Mouse (Mus musculus): ENCODE measurements at regions not wholly inside any gene's neighbourhood (a gene's known extent, or its start where the extent isn't known, plus 50 kb on each side); places are given as distances from the start of the nearest gene placed in this dataset.

DNA sequence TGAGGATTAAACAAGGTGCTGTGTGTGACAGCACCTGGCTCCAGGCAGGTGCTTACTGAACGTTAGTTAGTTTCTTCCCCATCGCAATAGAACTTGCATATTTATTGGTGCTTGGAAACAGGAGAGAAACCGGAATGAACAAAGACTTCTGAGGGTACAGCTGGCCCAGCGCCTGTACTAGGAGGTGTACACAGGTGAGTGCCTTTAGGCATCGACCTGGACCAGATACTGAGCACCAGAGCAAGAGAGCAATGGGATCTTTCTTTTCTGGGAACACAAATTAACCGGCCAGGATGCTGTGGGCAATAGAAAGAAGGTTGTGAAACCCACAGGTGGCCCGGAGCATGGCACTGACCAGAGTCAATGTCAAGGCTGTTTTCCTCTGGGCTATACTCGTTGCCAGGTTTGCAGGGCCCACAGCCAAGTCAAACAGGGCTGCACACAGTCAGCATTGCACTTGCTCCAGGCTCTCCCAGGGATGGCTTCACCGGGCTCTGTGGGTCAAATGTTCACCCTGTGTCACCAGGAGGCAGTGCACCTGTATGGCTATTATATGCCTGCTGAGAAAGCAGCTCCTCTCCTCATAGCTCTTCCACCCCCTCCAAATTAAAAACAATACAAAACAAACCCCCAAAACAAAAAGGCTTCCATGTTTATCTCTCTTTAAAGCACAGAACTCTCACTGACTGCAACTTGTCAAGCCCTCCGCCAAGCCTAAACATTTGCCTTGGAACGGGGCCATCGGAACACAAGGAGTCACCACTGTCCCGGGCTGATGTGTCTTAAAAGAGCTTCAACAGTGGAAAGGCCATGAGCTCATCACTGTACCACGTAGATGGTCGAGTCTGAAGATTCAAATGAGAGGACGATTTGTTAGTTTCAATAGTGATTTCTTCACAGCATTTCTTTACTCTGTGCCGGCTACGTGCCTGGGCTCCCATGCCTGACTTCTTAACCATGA is 629.1 kb downstream of the Rnf144a start:
- 66% methylated on average over 18 of the region's 18 CpGs for WGBS
- Histone ChIP-seq H3K4me3 (ENCODE audit: low read depth, low read length) (no peak overlapping the region), H3K9me3 (ENCODE audit: control insufficient read depth, low read length) (no peaks in the 10 kb centered on the region), H3K27ac (ENCODE audit: low read depth) (no peak overlapping the region), H3K4me2 (ENCODE audit: low read length) (no peak overlapping the region), H3K27me3 (replicated peaks; ENCODE audit: control insufficient read depth, insufficient read depth, low read length) (no peaks in the 10 kb centered on the region), H3K36me3 (ENCODE audit: control insufficient read depth, insufficient read depth, low read length) (no peaks in the 10 kb centered on the region), H3K4me1 (replicated peaks; ENCODE audit: control insufficient read depth, insufficient read depth, low read length) (0 out of 2 replicates have a peak, but pooled peaks cover 10% of the 10 kb centered on the region), H3K9ac (ENCODE audit: low read length) (no peak overlapping the region)
- no peak for ATAC-seq (replicated peaks; ENCODE audit: low FRiP score, low TSS enrichment, low read depth)
- no peak for DNase-seq (ENCODE audit: low spot score)

DNA sequence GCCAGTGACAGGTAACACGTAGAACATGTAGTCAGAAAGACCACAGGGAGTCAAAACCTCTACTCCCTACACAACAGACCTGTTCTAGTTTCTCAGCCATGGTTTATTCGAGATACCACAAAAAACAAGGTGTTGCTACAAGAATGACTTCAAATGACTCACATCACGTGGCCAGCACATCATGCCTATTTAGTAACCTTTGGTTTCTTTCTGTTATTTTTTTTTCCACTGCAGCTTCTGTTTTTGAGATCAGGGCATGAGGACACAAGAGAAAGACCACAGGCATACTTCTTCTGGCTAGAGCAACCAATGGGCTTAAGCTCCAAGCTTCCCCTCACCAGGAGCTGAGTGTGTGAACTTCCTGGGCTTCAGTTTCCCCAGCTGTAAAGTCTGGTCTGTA is 630.7 kb downstream of the Rnf144a start:
- Histone ChIP-seq H3K27me3 (replicated peaks; ENCODE audit: control insufficient read depth, insufficient read depth, low read length) (no peaks in the 10 kb centered on the region), H3K4me2 (ENCODE audit: low read length) (no peak overlapping the region), H3K4me3 (ENCODE audit: low read depth, low read length) (no peak overlapping the region), H3K9ac (ENCODE audit: low read length) (no peak overlapping the region), H3K27ac (ENCODE audit: low read depth) (no peak overlapping the region), H3K9me3 (ENCODE audit: control insufficient read depth, low read length) (no peaks in the 10 kb centered on the region), H3K4me1 (replicated peaks; ENCODE audit: control insufficient read depth, insufficient read depth, low read length) (0 out of 2 replicates have a peak, but pooled peaks cover 10% of the 10 kb centered on the region), H3K36me3 (ENCODE audit: control insufficient read depth, insufficient read depth, low read length) (no peaks in the 10 kb centered on the region)
- WGBS: 82% methylated on average over 3 of the region's 3 CpGs
- ATAC-seq (replicated peaks; ENCODE audit: low FRiP score, low TSS enrichment, low read depth) (no peak), DNase-seq (ENCODE audit: low spot score) (no peak)

DNA sequence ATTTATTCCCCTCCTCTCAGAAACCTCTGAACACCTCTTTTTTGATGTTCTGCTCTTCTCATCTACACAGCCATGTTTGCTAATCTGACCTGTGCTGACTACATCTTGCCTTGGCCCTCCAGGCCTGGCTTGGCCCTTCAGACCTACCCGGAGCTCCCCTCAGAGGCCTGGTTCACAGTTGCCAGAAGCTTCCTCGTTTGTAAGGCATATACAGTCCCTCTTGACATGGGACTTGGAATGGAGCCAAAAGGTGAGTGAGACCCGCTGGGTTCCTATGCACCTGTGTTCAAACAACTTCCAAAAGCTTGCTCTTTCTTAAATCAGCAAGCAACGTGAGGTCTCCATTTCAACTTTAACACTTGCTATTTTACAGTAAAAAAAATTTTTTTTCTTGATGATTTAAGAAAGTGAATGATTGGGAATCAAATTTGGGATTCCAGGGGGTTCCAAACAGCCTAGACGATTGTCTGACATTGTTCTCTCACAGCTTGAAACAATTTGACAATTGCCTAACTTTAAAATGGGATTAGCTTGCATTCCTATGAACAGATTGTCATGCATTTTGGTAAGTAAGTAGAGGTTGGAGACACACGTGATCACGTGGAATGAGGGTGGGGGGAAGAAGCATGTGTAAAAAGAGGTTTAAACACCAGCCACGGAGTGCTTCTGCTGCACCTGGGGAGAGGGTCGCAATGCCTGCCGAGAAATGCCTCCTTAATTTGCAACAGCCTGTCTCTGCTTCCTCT is 631.9 kb downstream of the Rnf144a start:
- Histone ChIP-seq H3K27ac (ENCODE audit: low read depth) (no peak overlapping the region), H3K9ac (ENCODE audit: low read length) (no peak overlapping the region), H3K4me2 (ENCODE audit: low read length) (no peak overlapping the region), H3K4me3 (ENCODE audit: low read depth, low read length) (no peak overlapping the region), H3K9me3 (ENCODE audit: control insufficient read depth, low read length) (no peaks in the 10 kb centered on the region), H3K4me1 (replicated peaks; ENCODE audit: control insufficient read depth, insufficient read depth, low read length) (0 out of 2 replicates have a peak, but pooled peaks cover 10% of the 10 kb centered on the region), H3K36me3 (ENCODE audit: control insufficient read depth, insufficient read depth, low read length) (no peaks in the 10 kb centered on the region), H3K27me3 (replicated peaks; ENCODE audit: control insufficient read depth, insufficient read depth, low read length) (no peaks in the 10 kb centered on the region)
- WGBS: 54% methylated on average over 10 of the region's 10 CpGs
- ATAC-seq (replicated peaks; ENCODE audit: low FRiP score, low TSS enrichment, low read depth) (no peak), DNase-seq (ENCODE audit: low spot score) (no peak)

DNA sequence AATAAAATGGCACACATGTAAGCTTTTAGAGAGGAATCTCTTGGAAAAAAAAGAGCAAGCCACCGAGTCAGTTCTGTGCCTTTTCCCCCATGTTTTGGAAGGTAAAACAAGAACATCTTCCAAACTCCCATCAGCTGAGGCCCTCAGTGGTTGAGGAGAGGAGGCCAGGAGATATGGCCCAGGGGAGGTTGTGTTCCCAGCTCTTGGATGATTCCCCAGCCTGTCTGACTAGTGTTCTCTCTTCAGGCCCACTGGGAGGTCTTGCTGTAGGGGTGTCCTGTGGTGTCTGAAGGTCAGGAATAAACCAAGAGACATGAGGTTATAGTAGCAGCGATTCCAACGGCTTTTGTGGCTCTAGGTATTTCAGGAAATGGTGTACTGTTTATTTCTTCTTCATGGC is 643.2 kb downstream of the Rnf144a start:
- H3K27me3 ChIP-seq (replicated peaks; ENCODE audit: control insufficient read depth, insufficient read depth, low read length): no peaks in the 10 kb centered on the region
- no peak overlapping the region for H3K9ac ChIP-seq (ENCODE audit: low read length)
- ATAC-seq (replicated peaks; ENCODE audit: low FRiP score, low TSS enrichment, low read depth) (no peak), DNase-seq (ENCODE audit: low spot score) (no peak)
- 84% methylated on average over 3 of the region's 3 CpGs for WGBS
- H3K9me3 ChIP-seq (ENCODE audit: control insufficient read depth, low read length): no peaks in the 10 kb centered on the region
- H3K4me1 ChIP-seq (replicated peaks; ENCODE audit: control insufficient read depth, insufficient read depth, low read length): no peaks in the 10 kb centered on the region; the same call in 1 of the 2 replicates
- no peaks in the 10 kb centered on the region for H3K36me3 ChIP-seq (ENCODE audit: control insufficient read depth, insufficient read depth, low read length)
- no peak overlapping the region for H3K27ac ChIP-seq (ENCODE audit: low read depth)
- no peak overlapping the region for H3K4me3 ChIP-seq (ENCODE audit: low read depth, low read length)
- H3K4me2 ChIP-seq (ENCODE audit: low read length): no peak overlapping the region

DNA sequence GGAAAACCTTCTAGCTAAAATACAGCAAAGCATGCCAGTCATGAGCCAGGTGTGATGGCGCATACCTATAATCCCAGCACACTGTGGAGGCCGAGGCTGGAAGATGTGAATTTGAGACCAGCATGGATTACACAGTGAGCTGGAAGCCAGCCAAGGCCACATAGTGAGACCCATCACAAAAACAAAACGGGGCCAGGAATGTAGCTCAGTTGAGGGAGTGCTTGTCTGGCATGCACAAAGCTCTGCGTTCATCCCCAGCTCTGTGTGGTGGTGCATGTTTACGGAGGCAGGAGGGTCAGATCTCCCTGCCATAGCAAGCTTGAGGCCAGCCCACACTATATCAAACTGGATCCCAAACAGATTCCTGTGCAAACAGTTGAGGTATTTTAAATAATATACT is 646.4 kb downstream of the Rnf144a start:
- H3K9me3 ChIP-seq (ENCODE audit: control insufficient read depth, low read length): no peaks in the 10 kb centered on the region
- no peaks in the 10 kb centered on the region for H3K27me3 ChIP-seq (replicated peaks; ENCODE audit: control insufficient read depth, insufficient read depth, low read length)
- no peak overlapping the region for H3K4me3 ChIP-seq (ENCODE audit: low read depth, low read length)
- DNase-seq (ENCODE audit: low spot score) (no peak), ATAC-seq (replicated peaks; ENCODE audit: low FRiP score, low TSS enrichment, low read depth) (no peak)
- H3K4me2 ChIP-seq (ENCODE audit: low read length): no peak overlapping the region
- no peaks in the 10 kb centered on the region for H3K36me3 ChIP-seq (ENCODE audit: control insufficient read depth, insufficient read depth, low read length)
- 33% methylated on average over 5 of the region's 5 CpGs for WGBS
- H3K27ac ChIP-seq (ENCODE audit: low read depth): no peak overlapping the region
- H3K4me1 ChIP-seq (replicated peaks; ENCODE audit: control insufficient read depth, insufficient read depth, low read length): no peaks in the 10 kb centered on the region; the same call in 1 of the 2 replicates
- H3K9ac ChIP-seq (ENCODE audit: low read length): no peak overlapping the region

DNA sequence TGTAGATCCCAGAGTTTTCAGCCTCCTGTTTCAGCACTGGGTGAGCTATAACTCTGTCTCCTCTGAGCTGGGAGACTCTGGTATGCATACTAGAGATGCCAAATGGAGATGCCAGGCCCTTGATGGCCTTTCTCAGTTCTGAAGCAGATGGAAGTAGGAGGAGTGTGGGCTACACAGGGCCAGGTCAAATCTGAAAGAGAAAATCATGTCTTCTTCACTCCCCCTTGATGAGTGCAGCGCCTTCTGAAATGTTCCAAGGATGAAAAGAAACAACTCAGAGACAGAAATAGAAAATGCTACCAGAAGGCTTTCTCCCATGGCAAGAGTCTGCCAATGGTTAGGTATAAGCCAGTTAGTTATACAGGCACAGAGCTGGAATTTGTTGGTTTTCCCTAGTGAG is 652.0 kb downstream of the Rnf144a start:
- no peaks in the 10 kb centered on the region for H3K27me3 ChIP-seq (replicated peaks; ENCODE audit: control insufficient read depth, insufficient read depth, low read length)
- WGBS: 89% methylated on average over 1 of the region's 1 CpGs
- H3K4me3 ChIP-seq (ENCODE audit: low read depth, low read length): no peak overlapping the region
- ATAC-seq (replicated peaks; ENCODE audit: low FRiP score, low TSS enrichment, low read depth) (no peak), DNase-seq (ENCODE audit: low spot score) (no peak)
- H3K27ac ChIP-seq (ENCODE audit: low read depth): no peak overlapping the region
- no peaks in the 10 kb centered on the region for H3K36me3 ChIP-seq (ENCODE audit: control insufficient read depth, insufficient read depth, low read length)
- H3K9me3 ChIP-seq (ENCODE audit: control insufficient read depth, low read length): 0 out of 2 replicates have a peak, but pooled peaks cover 3% of the 10 kb centered on the region
- H3K4me2 ChIP-seq (ENCODE audit: low read length): no peak overlapping the region
- H3K9ac ChIP-seq (ENCODE audit: low read length): no peak overlapping the region
- no peaks in the 10 kb centered on the region for H3K4me1 ChIP-seq (replicated peaks; ENCODE audit: control insufficient read depth, insufficient read depth, low read length)

DNA sequence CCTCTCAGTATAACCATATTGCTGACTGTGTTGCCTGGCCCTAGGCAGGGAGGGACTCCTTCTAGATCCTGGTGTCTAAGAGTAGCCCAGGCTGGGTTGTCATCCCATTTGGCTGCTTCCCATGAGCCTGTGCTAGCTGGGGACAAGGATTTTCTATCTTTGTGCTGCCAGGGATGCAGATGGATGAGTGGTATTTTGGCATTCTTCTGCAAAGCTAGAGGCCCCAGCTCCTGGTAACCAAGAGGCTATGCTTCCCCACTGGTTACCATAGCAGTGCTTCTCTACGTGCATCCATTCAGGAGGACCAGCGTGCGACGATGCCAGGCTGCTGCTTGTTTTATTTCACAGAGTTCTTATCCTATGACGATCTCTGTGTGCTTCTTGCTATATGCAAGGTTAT is 658.0 kb downstream of the Rnf144a start:
- no peak overlapping the region for H3K4me2 ChIP-seq (ENCODE audit: low read length)

DNA sequence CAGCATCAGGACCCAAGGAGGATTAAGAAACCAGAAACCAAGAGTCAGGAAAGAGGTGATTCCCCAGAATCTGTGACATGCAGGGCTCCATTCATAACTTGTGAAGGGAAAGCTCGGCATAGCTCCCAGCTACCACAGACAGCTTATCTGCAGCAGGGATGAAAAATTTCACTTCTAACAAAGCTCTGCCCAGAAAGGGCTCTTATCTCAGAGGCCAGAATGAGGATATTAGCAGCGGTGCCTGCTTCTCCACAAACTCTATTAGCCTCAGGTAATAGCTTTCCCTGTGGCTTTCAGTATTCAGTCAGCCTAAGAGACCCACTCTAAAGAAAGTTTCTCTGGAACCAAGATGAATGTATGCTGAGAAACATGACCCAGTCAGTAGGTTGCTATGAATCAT is 636.9 kb upstream of the Id2 start:
- ATAC-seq (replicated peaks; ENCODE audit: low FRiP score, low TSS enrichment, low read depth) (no peak), DNase-seq (ENCODE audit: low spot score) (no peak)
- Histone ChIP-seq H3K9ac (ENCODE audit: low read length) (no peak overlapping the region), H3K4me2 (ENCODE audit: low read length) (no peak overlapping the region), H3K36me3 (ENCODE audit: control insufficient read depth, insufficient read depth, low read length) (no peaks in the 10 kb centered on the region), H3K4me1 (replicated peaks; ENCODE audit: control insufficient read depth, insufficient read depth, low read length) (no peaks in the 10 kb centered on the region), H3K9me3 (ENCODE audit: control insufficient read depth, low read length) (0 out of 2 replicates have a peak, but pooled peaks cover 3% of the 10 kb centered on the region), H3K27me3 (replicated peaks; ENCODE audit: control insufficient read depth, insufficient read depth, low read length) (no peaks in the 10 kb centered on the region), H3K27ac (ENCODE audit: low read depth) (no peak overlapping the region), H3K4me3 (ENCODE audit: low read depth, low read length) (no peak overlapping the region)
- WGBS: 33% methylated on average over 2 of the region's 2 CpGs

More for the DNA sequence above, 658.0 kb downstream of the Rnf144a start:
- no peak overlapping the region for H3K27ac ChIP-seq (ENCODE audit: low read depth)
- no peaks in the 10 kb centered on the region for H3K36me3 ChIP-seq (ENCODE audit: control insufficient read depth, insufficient read depth, low read length)
- H3K4me3 ChIP-seq (ENCODE audit: low read depth, low read length): no peak overlapping the region
- no peaks in the 10 kb centered on the region for H3K4me1 ChIP-seq (replicated peaks; ENCODE audit: control insufficient read depth, insufficient read depth, low read length)
- H3K9me3 ChIP-seq (ENCODE audit: control insufficient read depth, low read length): 0 out of 2 replicates have a peak, but pooled peaks cover 3% of the 10 kb centered on the region
- WGBS: 92% methylated on average over 5 of the region's 5 CpGs
- H3K9ac ChIP-seq (ENCODE audit: low read length): no peak overlapping the region
- DNase-seq (ENCODE audit: low spot score) (no peak), ATAC-seq (replicated peaks; ENCODE audit: low FRiP score, low TSS enrichment, low read depth) (no peak)
- no peaks in the 10 kb centered on the region for H3K27me3 ChIP-seq (replicated peaks; ENCODE audit: control insufficient read depth, insufficient read depth, low read length)
